Mouse (Mus musculus): ENCODE data around the gene Nphp4. TPM values are rescaled to one million over a fixed set of nuclear protein-coding genes. Genes with fewer than 3 reads are reported as not detected.
"Not testable (repeated sequence)": the region's sequence is repeated elsewhere in the genome, so short reads cannot be mapped to it uniquely, and the experiment has no call there.

The Nphp4 gene
- polyA plus RNA-seq, 1 experiment from 2014 or later, result 5.5 TPM

DNA sequence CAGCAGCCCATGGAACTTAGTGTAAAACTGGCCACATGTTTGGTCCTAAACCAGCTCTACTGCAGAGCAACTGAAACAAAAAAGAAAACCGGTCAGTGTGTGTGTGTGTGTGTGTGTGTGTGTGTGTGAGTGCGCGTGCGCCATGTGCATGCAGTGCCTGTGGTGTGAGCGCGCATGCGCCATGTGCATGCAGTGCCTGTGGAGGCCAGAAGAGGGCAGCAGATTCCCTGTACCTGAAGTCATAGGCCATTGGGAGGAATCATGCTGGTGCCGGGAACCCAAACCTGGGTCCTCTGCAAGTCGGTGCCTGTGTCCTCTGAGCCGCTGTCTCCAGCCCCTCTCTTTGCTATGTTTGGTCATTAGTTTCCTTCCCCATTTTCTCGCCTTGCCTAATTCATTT lies 65.9 kb downstream of the Nphp4 start:
- no peak overlapping the region for H3K4me2 ChIP-seq (replicated peaks)
- WGBS, result 98% methylated on average over 11 of the region's 11 CpGs
- no peak overlapping the region for H3K27ac ChIP-seq (replicated peaks)
- no peak for ATAC-seq (replicated peaks)
- H3K36me3 ChIP-seq, result 0 out of 2 replicates have a peak, but pooled peaks cover 8% of the 10 kb centered on the region
- peaks cover 2% of the 10 kb centered on the region for H3K4me1 ChIP-seq
- H3K9me3 ChIP-seq, result no peaks in the 10 kb centered on the region
- no peak overlapping the region for H3K4me3 ChIP-seq
- no peaks in the 10 kb centered on the region for H3K27me3 ChIP-seq
- H3K9ac ChIP-seq (replicated peaks), result no peak overlapping the region

DNA sequence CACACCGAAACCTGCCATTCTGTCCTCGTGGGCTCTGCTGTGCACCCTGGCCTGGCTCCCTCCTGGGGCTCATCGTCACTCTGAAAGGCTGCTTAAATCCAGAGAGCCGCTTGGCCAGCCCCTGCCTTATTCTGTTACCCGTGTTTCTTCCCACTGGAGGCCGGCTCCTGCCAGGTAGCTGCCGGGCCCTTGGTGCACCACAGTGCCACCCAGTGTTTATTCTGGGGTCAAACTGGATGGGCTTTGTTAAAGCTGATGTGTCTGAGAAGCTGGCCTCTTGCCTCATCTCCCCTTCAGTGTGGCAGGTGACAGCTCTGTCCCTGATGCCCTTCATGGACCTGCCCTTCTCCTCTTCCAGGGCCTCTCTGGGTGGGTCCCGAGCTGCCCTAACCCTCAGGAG lies 70.0 kb downstream of the Nphp4 start:
- Histone ChIP-seq H3K36me3 (0 out of 2 replicates have a peak, but pooled peaks cover 8% of the 10 kb centered on the region), H3K9ac (replicated peaks) (no peak overlapping the region), H3K9me3 (no peaks in the 10 kb centered on the region), H3K27ac (replicated peaks) (no peak overlapping the region), H3K4me2 (replicated peaks) (no peak overlapping the region), H3K4me1 (peaks cover 16% of the 10 kb centered on the region), H3K4me3 (no peak overlapping the region), H3K27me3 (no peaks in the 10 kb centered on the region)
- 60% methylated on average over 8 of the region's 8 CpGs for WGBS
- ATAC-seq (replicated peaks), result no peak

DNA sequence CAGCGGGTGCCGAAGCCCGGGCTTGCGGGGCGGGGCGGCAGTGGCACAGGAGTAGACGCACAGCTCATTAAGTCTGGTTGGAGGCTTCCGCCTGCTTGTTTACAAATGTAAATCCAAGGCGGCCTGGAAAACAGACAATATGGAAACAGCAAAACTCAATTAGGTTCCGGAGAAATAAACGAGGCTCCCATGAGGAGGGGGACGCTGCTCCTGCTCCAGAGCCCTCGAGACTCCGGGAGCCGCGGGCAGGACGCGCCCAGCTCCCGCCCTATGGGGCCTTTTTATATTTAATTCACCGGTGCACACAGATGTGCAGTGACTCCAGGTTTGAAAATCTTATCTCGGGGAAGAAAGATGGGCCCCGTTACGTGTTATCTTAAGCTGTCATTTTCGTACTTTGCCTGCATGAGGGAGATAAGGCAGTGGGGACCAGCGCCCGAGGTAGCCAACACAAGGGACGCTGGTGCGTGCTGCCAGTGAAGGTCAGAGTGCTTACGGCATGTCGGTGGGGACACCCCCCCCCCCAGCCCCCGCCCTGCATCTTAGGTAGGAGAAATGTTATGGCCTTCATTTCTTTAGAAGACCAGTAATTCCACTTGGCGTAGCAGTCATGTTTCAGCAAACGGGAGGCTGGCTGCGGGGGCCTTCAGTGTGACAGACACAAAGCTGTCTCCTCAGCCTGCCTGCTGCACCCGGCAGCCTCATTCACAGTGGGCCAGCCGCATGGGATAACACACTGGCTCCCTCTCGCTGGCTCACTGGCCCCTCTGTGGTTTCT lies 71.6 kb downstream of the Nphp4 start:
- 0 out of 2 replicates have a peak overlapping the region, but pooled peaks have one; percentile 1 for H3K9ac ChIP-seq (replicated peaks)
- H3K9me3 ChIP-seq, result no peaks in the 10 kb centered on the region
- no peaks in the 10 kb centered on the region for H3K27me3 ChIP-seq
- peak overlapping the region; percentile 23 for H3K4me2 ChIP-seq (replicated peaks)
- peaks cover 16% of the 10 kb centered on the region for H3K4me1 ChIP-seq
- no peak overlapping the region for H3K4me3 ChIP-seq
- H3K36me3 ChIP-seq, result no peaks in the 10 kb centered on the region
- WGBS, result 26% methylated on average over 37 of the region's 37 CpGs
- no peak overlapping the region for H3K27ac ChIP-seq (replicated peaks)
- ATAC-seq (replicated peaks), result 0 out of 2 replicates have a peak, but pooled peaks have one; percentile 39

GRCm38 (mm10) chr4:152549507-152550202 lies 73.1 kb downstream of the Nphp4 start:
- Histone ChIP-seq H3K4me2 (replicated peaks) (no peak overlapping the region), H3K27me3 (no peaks in the 10 kb centered on the region), H3K27ac (replicated peaks) (no peak overlapping the region), H3K36me3 (no peaks in the 10 kb centered on the region), H3K4me3 (no peak overlapping the region), H3K4me1 (peaks cover 16% of the 10 kb centered on the region), H3K9ac (replicated peaks) (no peak overlapping the region), H3K9me3 (no peaks in the 10 kb centered on the region)
- ATAC-seq (replicated peaks), result no peak
- 88% methylated on average over 18 of the region's 18 CpGs for WGBS

DNA sequence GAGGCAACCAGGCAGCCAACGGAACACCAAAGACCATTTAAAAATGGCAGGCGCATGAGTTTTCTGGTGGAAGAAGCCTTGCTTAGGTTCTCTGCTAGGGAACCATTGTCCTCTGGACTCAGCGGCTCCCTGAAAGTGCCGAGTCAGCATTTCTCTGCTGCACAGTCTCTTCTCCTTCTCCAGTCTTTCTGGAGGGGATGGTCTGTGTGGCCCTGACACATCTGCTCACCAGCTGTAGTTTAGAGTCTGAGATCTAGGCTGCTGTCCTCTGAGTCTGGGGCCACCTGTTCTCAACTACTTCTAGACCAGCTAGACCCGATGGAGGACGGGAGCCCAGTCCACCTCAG lies 73.7 kb downstream of the Nphp4 start:
- 94% methylated on average over 6 of the region's 6 CpGs for WGBS
- no peak for ATAC-seq (replicated peaks)
- Histone ChIP-seq H3K9ac (replicated peaks) (no peak overlapping the region), H3K9me3 (no peaks in the 10 kb centered on the region), H3K27me3 (no peaks in the 10 kb centered on the region), H3K4me3 (no peak overlapping the region), H3K4me2 (replicated peaks) (no peak overlapping the region), H3K27ac (replicated peaks) (no peak overlapping the region), H3K36me3 (no peaks in the 10 kb centered on the region), H3K4me1 (peaks cover 16% of the 10 kb centered on the region)

DNA sequence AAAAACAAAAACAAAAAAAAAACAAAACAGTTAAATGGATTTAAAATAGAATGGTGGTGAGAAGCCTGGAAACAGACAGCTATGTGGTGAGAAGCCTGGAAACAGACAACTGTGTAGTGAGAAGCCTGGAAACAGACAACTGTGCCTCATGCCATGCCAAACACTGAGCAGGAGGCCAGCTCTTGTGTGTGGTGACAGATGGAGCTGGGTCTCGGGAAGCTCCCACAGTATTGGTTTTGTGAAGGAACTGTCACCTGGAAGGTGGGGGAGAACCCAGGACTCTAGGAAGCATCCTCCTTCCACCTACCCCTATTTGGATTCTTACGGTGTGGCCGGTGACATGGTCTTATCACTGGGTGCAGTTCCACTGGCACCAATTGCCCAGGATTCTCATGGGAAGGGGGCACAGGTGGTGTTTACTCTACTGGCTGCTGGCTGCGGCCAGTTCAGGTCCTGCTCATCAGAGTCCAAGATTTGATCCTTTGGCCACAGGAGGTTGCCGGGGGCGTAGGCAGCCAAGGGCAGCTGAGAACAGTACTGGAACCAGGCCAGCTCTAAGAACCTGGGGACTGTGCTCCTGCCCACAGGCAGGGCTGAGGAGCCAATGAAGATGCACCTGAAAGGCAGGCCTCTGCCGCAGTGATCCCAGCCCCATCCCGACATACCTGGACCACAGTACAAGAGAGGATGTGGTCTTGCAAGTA lies 77.2 kb downstream of the Nphp4 start:
- Histone ChIP-seq H3K9ac (replicated peaks) (no peak overlapping the region), H3K4me1 (peaks cover 8% of the 10 kb centered on the region), H3K27me3 (no peaks in the 10 kb centered on the region), H3K9me3 (no peaks in the 10 kb centered on the region), H3K27ac (replicated peaks) (no peak overlapping the region), H3K36me3 (no peaks in the 10 kb centered on the region), H3K4me3 (no peak overlapping the region), H3K4me2 (replicated peaks) (no peak overlapping the region)
- no peak for ATAC-seq (replicated peaks)
- WGBS, result 88% methylated on average over 8 of the region's 8 CpGs

- no peaks in the 10 kb centered on the region for H3K36me3 ChIP-seq
- no peaks in the 10 kb centered on the region for H3K9me3 ChIP-seq
- no peaks in the 10 kb centered on the region for H3K27me3 ChIP-seq
- H3K4me1 ChIP-seq, result peaks cover 7% of the 10 kb centered on the region
- no peak overlapping the region for H3K9ac ChIP-seq (replicated peaks)
- no peak overlapping the region for H3K27ac ChIP-seq (replicated peaks)
- 70% methylated on average over 18 of the region's 18 CpGs for WGBS
- ATAC-seq (replicated peaks), result no peak
- H3K4me3 ChIP-seq, result no peak overlapping the region
- H3K4me2 ChIP-seq (replicated peaks), result no peak overlapping the region
Observed at GRCm38 (mm10) chr4:152554421-152554820, 77.9 kb downstream of the Nphp4 start.

- H3K36me3 ChIP-seq; H3K4me2 ChIP-seq (replicated peaks); H3K4me3 ChIP-seq; H3K4me1 ChIP-seq; ATAC-seq (replicated peaks); H3K9ac ChIP-seq (replicated peaks); H3K27me3 ChIP-seq; H3K9me3 ChIP-seq; H3K27ac ChIP-seq (replicated peaks): not testable (repeated sequence)
- 82% methylated on average over 3 of the region's 3 CpGs for WGBS
Observed at GRCm38 (mm10) chr4:152555806-152556205, 79.3 kb downstream of the Nphp4 start.

- Histone ChIP-seq H3K9ac (replicated peaks) (no peak overlapping the region), H3K4me3 (no peak overlapping the region), H3K27ac (replicated peaks) (no peak overlapping the region), H3K36me3 (no peaks in the 10 kb centered on the region), H3K4me2 (replicated peaks) (no peak overlapping the region), H3K9me3 (no peaks in the 10 kb centered on the region), H3K27me3 (no peaks in the 10 kb centered on the region), H3K4me1 (peaks cover 7% of the 10 kb centered on the region)
- 41% methylated on average over 17 of the region's 17 CpGs for WGBS
- no peak for ATAC-seq (replicated peaks)
Observed at GRCm38 (mm10) chr4:152558246-152558645, 81.7 kb downstream of the Nphp4 start.

GRCm38 (mm10) chr4:152568006-152568405 lies 91.5 kb downstream of the Nphp4 start:
- WGBS, result 70% methylated on average over 4 of the region's 4 CpGs
- H3K36me3 ChIP-seq, result no peaks in the 10 kb centered on the region
- no peak overlapping the region for H3K4me3 ChIP-seq
- no peak overlapping the region for H3K27ac ChIP-seq (replicated peaks)
- H3K27me3 ChIP-seq, result no peaks in the 10 kb centered on the region
- no peak overlapping the region for H3K9ac ChIP-seq (replicated peaks)
- H3K9me3 ChIP-seq, result no peaks in the 10 kb centered on the region
- H3K4me2 ChIP-seq (replicated peaks), result no peak overlapping the region
- H3K4me1 ChIP-seq, result no peaks in the 10 kb centered on the region
- no peak for ATAC-seq (replicated peaks)

DNA sequence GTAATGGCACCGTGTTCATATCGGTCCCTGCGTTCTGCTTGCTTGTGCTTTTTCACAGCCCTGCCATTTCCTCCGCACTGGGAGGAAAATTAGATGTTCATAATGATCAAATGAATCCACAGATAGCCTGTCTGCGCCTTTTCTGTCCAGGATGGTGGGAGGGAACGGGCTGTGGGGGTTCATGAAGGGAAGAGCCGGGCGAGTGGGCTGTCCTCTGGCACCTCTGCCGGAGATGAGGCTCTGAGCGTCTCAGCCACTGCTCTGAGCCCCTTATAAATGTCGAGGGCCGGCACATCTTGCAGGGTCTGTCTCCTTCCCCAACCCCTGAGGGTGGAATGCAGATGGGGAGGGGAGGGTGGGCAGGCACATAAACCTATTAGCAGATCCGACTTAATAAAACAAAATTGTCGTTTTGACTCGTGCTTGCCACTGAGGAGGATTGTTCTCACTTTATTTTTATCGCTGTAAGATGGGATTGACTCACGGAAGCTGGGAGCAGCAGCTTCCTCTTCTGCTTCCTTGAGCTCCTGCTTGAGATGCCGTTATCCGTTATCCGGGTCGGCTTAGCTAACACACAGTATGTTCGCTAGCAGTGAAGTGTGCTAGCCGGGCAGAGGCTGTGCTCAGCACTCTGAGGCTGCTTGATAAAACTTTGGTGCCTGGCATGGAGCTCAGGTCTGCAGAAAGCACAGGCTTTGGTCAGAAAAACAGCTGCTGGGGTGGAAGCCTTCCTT lies 92.3 kb downstream of the Nphp4 start:
- Histone ChIP-seq H3K9ac (replicated peaks) (no peak overlapping the region), H3K36me3 (no peaks in the 10 kb centered on the region), H3K4me1 (no peaks in the 10 kb centered on the region), H3K4me3 (no peak overlapping the region), H3K27me3 (no peaks in the 10 kb centered on the region), H3K4me2 (replicated peaks) (no peak overlapping the region), H3K9me3 (no peaks in the 10 kb centered on the region), H3K27ac (replicated peaks) (no peak overlapping the region)
- WGBS, result 53% methylated on average over 23 of the region's 23 CpGs
- no peak for ATAC-seq (replicated peaks)

- no peaks in the 10 kb centered on the region for H3K36me3 ChIP-seq
- no peaks in the 10 kb centered on the region for H3K4me1 ChIP-seq
- no peak for ATAC-seq (replicated peaks)
- H3K9ac ChIP-seq (replicated peaks), result no peak overlapping the region
- WGBS, result 66% methylated on average over 12 of the region's 12 CpGs
- H3K4me2 ChIP-seq (replicated peaks), result no peak overlapping the region
- H3K27ac ChIP-seq (replicated peaks), result no peak overlapping the region
- H3K4me3 ChIP-seq, result no peak overlapping the region
- H3K27me3 ChIP-seq, result no peaks in the 10 kb centered on the region
- H3K9me3 ChIP-seq, result no peaks in the 10 kb centered on the region
Observed at GRCm38 (mm10) chr4:152574266-152574665, 97.8 kb downstream of the Nphp4 start.

Data from forebrain, embryonic 15.5 days (tissue).